Mouse (Mus musculus): ENCODE data around the gene Hoxd8.

Hoxd8 gene

GRCm38 (mm10) chr2:74735851-74736687, 31.7 kb downstream of the Hoxd8 start:
- no peak for DNase-seq (ENCODE audit: low spot score)

GRCm38 (mm10) chr2:74736688-74737577, 32.5 kb downstream of the Hoxd8 start:
- no peak for DNase-seq (ENCODE audit: low spot score)

DNA sequence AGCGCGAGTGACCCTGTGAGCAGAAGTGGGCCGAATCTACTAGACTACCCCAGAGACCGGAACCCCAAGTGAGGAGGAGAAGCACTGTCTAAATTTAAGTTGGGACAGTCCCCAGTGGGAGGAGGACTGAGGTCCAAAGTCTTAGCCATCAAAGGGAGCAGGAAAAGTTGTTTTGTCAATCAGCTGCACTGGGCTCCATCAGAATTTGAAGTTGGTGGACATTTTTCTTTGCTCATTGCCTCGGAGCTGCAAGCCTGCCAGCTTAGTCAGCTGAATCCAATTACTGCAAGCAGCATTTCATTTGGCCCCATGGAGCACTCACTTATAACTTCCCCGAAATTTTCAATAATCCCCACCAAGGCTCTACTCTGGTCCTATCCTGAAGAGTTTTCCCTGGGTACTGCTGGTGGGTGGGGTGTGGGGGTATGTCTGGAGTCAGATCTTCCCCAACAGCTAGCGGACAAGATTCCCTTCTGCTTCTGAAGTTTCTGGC, 33.2 kb downstream of the Hoxd8 start:
- DNase-seq (ENCODE audit: low spot score): no peak

DNA sequence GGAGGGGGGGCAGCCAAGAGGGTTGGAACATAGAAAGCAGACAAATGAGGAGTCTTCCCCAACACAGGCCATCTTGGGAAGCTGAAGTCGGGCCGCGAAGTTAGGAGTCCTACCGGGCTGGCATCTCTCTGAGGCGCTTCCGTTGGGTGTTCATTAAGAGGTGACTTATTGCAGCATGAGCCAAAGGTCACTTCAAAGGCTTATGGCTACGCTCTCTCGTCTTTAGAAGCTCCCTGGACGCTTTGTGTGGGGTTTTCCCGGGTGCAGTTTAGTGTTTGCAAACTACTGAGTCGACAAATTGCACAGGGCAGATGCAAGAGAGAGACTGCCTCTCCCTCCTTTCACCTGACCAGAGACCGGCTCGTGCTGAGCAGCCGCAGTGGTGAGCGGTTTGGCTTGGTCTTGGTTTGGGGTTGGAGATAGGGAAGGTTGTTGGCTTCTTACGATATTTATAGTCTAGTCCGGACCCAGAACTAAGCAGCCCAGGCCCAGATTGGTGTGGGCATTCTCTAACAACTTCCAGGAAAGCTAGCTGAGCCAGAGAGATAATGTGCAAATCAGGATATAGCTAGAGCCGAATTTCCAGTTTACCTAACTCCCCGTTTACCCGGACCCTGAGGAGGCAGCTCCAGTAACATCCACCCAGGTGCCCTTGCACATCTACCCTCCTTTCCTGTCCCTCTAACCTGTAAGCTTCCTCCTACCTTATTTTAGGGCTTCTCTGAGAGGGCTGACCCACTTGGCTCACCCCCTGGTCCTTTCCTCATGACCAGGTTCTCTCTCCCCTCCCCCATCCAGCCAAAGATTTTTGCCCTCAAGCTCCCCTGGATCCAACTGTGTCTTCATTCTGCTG, 34.4 kb downstream of the Hoxd8 start:
- DNase-seq (ENCODE audit: low spot score): no peak

DNA sequence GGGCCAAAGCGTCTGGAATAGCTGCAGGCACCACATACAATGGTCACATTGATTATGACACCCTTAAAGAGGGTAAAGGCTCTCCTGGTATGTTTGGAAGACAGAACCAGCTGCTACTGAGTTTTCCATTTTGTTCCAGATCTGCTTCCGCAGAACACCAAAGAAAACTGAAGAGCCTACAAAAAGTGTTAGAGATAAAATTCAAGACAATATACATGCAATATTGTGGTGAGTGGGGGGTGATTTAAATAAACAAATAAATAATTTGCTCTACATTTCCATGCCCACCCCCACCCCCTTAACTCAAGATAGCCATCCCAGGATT, 35.0 kb downstream of the Hoxd8 start:
- DNase-seq (ENCODE audit: low spot score): no peak

GRCm38 (mm10) chr2:74739869-74740268, 35.5 kb downstream of the Hoxd8 start:
- no peak for DNase-seq (ENCODE audit: low spot score)

DNA sequence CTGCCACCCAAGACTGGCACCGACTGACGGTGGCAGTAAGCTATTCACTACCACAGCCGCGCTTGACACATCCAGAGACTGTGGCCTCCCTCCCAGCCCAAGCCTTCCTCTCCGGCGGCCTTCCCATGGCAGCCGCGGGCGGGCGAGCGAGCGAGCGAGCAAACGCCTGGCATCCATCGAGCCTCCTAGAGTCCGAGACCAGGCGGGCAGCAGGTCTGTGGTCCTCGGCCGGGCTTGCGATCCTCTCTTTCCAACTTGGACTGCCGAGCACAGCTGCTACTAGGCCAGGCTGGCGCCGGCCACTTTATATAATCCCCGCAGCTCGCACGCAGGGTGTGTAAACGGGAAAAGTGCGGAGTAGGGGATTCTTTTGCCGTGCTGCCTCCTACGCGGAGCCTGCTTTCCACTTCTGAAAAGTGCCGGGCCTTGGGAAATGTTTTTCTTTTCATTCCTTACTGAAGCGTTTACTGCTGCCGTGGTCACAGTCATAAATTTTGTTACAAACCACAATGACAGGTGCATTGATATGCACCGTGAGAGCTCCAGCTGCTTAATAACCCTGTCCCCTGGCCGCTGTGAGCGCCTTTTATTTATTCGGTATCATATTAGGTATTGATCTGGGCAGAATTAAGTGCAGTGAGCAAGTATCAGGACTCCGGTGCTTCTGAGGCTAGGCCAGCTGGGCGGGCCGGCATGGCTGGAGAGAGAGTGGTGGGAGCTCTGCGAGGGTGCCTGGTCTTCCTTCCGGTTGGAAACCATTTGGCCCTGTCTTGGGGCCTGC, 36.1 kb downstream of the Hoxd8 start:
- no peak for DNase-seq (ENCODE audit: low spot score)

- no peak for DNase-seq (ENCODE audit: low spot score)
Measured at GRCm38 (mm10) chr2:74741252-74741978, 37.0 kb downstream of the Hoxd8 start.

DNA sequence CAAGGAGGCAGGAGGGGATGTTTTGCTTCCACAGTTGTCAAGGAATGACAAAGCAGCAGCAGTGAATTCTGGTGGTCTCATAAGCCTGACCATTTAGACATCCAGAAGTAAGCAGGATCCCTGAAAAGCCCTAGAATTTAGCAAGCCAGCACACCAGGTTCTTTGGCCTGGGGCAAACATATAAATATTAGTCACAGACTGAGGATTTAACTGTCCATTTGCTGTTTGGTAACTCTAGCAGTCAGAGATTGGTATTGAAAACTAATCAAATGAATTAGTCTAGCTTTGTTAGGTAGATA, 37.5 kb downstream of the Hoxd8 start:
- DNase-seq (ENCODE audit: low spot score): no peak

GRCm38 (mm10) chr2:74745540-74746297, 41.3 kb downstream of the Hoxd8 start:
- no peak for DNase-seq (ENCODE audit: low spot score)

GRCm38 (mm10) chr2:74746298-74746921, 42.0 kb downstream of the Hoxd8 start:
- DNase-seq (ENCODE audit: low spot score): no peak

- no peak for DNase-seq (ENCODE audit: low spot score)
Measured at GRCm38 (mm10) chr2:74747006-74747405, 42.6 kb downstream of the Hoxd8 start.

DNA sequence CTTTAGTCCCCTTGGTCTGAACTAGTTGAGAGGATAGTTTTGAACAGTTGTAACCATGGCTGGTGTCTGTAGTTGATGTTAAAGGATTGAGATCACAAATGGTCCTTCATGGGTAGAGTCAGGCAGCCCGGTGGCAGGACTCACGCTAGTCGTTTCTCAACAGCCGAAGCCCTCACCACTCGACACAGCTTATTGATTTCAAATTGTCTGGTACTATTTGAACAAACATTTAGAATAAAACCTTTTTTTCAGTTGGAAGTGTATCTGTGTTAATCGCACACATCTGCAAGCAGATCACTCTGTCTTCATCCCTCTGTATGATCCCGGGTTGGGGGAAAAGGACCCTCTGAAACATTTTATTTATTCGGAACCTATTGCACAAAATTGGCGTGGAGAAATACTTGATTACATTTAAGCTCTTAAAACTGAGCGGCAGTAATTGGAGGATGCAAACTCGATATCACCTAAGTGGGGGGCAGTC, 43.3 kb downstream of the Hoxd8 start:
- DNase-seq (ENCODE audit: low spot score): no peak

DNA sequence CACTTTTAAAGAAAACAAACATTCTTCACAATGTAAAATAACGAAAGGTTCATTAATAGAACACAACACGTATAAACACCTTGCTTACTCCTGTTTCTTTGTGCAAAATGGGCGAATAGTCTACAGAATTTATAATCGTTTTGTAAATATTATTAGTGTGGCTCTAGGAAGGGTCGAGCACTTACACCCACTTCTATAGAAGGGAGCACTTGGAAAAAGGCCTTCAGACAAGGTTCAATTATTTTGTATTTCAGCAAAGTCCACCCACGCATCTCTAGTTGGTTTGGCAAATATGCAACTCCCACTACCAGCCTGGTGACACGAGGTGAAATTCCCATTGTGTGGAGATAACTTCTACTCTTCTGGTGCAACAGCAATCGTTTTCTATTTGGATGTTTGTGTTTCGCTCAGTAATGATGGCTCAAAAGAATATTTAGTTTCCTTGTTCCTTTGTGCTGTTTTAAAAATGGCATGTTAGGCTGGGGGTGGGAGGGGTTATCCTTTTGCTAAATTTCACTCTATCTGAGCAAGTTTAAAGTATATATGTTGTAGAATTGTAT, 44.1 kb downstream of the Hoxd8 start:
- no peak for DNase-seq (ENCODE audit: low spot score)

DNA sequence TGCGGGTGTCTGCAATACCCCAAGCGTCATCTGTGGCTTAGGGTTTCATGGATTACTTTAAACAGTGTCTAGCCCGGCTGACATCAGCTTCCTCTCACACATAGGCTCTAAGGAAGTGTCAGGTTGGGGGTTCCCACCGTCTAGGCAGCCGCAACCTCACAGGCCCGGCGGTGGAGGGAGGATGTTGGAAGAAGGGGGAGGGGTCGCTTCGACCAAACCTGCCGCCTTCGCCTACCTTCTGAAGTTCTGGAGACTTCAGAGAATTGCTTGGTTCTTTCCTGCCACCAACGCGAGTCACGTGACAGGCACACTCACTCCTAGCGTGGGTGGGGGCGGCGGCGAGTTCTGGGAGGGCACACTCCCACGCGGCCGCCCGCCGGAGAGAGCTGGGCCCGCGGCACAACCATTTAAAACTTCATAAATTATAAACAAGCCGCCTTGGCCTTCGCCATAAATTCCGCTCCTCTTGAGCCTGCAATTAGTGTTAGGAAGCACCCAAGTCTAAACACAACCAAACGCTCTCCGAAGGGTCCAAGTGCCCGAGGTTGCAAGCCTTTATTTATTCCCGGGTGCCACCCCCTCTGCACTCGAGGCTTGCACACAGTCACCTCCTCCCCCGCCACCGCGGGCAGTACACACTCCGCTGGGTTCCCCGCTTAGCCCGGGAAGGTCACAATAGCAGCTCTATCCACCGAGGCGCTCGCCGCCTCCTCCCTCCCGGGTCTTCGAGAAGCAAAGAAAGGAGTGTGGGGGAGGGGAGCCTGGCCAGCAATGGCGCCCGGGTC, 45.1 kb downstream of the Hoxd8 start:
- DNase-seq (ENCODE audit: low spot score): no peak

- no peak for DNase-seq (ENCODE audit: low spot score)
Measured at GRCm38 (mm10) chr2:74750731-74751250, 46.4 kb downstream of the Hoxd8 start.

GRCm38 (mm10) chr2:74751861-74752260, 47.4 kb downstream of the Hoxd8 start:
- DNase-seq (ENCODE audit: low spot score): no peak
